In genomic region chr5:15928506-15928905, GRCm38 (mm10) we compare ENCODE assay signal across 25 mouse cellular contexts. TPM values are rescaled to one million over a fixed set of nuclear protein-coding genes. Genes with fewer than 3 reads are reported as not detected.
DNase-seq lines count a peak whose midpoint lies in the region; ATAC-seq and TF ChIP-seq lines count a peak whose summit lies in the region.
"Had no signal": no experiment of that assay in that cellular context is flagged by ENCODE, and none has a peak within 500 bp of the region (broad histone marks: within the 10 kb centered on the region; RNA-seq: fewer than 3 reads in every experiment).

No protein-coding gene starts in this region.

- ATAC-seq in midbrain, embryonic 11.5 days (ENCODE audit: low FRiP score) = no peak
- ATAC-seq in midbrain, postnatal 0 days (ENCODE audit: low FRiP score) = no peak
- no peak for ATAC-seq in erythroblast, adult 5-6 weeks (replicated peaks; ENCODE audit: low FRiP score, poor library complexity, severe bottlenecking)
- ATAC-seq: activated CD4-positive, CD25-positive, alpha-beta regulatory T cell, adult 4 months; CD4-positive, CD25-positive, alpha-beta regulatory T cell, adult 4 months; Patski had no signal

- DNase-seq in midbrain, embryonic 11.5 days (ENCODE audit: low spot score, missing footprints) = peak; percentile 80
- no peak for DNase-seq in midbrain, postnatal 0 days (ENCODE audit: low spot score)
- peak; percentile 12 for DNase-seq in 3T3-L1 (ENCODE audit: low read depth, low spot score)
- DNase-seq in adrenal gland, postnatal 4 days (ENCODE audit: low spot score in 2 of 2) = no peak
- no peak for DNase-seq in spleen, adult 18-20 months
- DNase-seq: adrenal gland, adult 2 months; adrenal gland, adult 8-10 months; adrenal gland, postnatal 10 days; adrenal gland, postnatal 14 days; adrenal gland, postnatal 25 days; adrenal gland, postnatal 36 days; B cell, adult 2 months; cerebellum, adult 11 months; cerebellum, adult 11-12 months; cerebellum, adult 18-20 months; cerebellum, adult 2 months; cerebellum, adult 8-10 months had no signal

- H3K9me3 ChIP-seq in midbrain, embryonic 11.5 days (ENCODE audit: control insufficient read depth, low read length) = no peaks in the 10 kb centered on the region
- H3K9me3 ChIP-seq in midbrain, postnatal 0 days (ENCODE audit: low read length) = no peaks in the 10 kb centered on the region
- H3K9me3 ChIP-seq: G1E had no signal

- TF ChIP-seq POLR2A in myocyte (IDR thresholded peaks at IDR 0.05; ENCODE audit: insufficient read length, low read depth) = no peak

- H3K4me2 ChIP-seq in midbrain, embryonic 11.5 days = no peak overlapping the region
- H3K4me2 ChIP-seq in midbrain, postnatal 0 days (ENCODE audit: low read depth, low read length, poor library complexity, severe bottlenecking) = no peak overlapping the region
- H3K4me2 ChIP-seq in myocyte (ENCODE audit: low read depth) = peak overlapping the region; percentile 26

- H3K36me3 ChIP-seq in midbrain, embryonic 11.5 days (ENCODE audit: control insufficient read depth, insufficient read depth, low read length) = no peaks in the 10 kb centered on the region
- H3K36me3 ChIP-seq in midbrain, postnatal 0 days (ENCODE audit: insufficient read depth, low read length) = no peaks in the 10 kb centered on the region
- no peaks in the 10 kb centered on the region for H3K36me3 ChIP-seq in C2C12 (ENCODE audit: control insufficient read depth, insufficient read depth)
- no peaks in the 10 kb centered on the region for H3K36me3 ChIP-seq in myocyte (ENCODE audit: control insufficient read depth, insufficient read depth)
- H3K36me3 ChIP-seq: G1E had no signal

- 0 out of 2 replicates have a peak, but pooled peaks cover 2% of the 10 kb centered on the region for H3K4me1 ChIP-seq in midbrain, embryonic 11.5 days (ENCODE audit: control insufficient read depth, insufficient read depth, low read length)
- no peaks in the 10 kb centered on the region for H3K4me1 ChIP-seq in midbrain, postnatal 0 days (ENCODE audit: insufficient read depth, low read length)

- H3K9ac ChIP-seq in midbrain, embryonic 11.5 days (ENCODE audit: low read length) = no peak overlapping the region
- no peak overlapping the region for H3K9ac ChIP-seq in midbrain, postnatal 0 days (replicated peaks; ENCODE audit: low read length, poor library complexity, severe bottlenecking)

- H3K4me3 ChIP-seq in midbrain, embryonic 11.5 days (ENCODE audit: low read depth, low read length) = no peak overlapping the region
- H3K4me3 ChIP-seq in midbrain, postnatal 0 days (ENCODE audit: low read depth, low read length) = no peak overlapping the region
- H3K4me3 ChIP-seq in C2C12 (ENCODE audit: insufficient read depth, poor library complexity, severe bottlenecking) = no peak overlapping the region
- no peak overlapping the region for H3K4me3 ChIP-seq in myocyte

- H3K79me3 ChIP-seq in C2C12 (ENCODE audit: low read depth) = no peaks in the 10 kb centered on the region

- no peak overlapping the region for H3ac ChIP-seq in C2C12 (ENCODE audit: control insufficient read depth, insufficient read length, low read depth)
- H3ac ChIP-seq in myocyte (ENCODE audit: control insufficient read depth, insufficient read length) = no peak overlapping the region

- no peak overlapping the region for H3K27ac ChIP-seq in midbrain, embryonic 11.5 days (ENCODE audit: low read depth, low read length)
- H3K27ac ChIP-seq in midbrain, postnatal 0 days (ENCODE audit: low read depth, low read length) = no peak overlapping the region

- H3K79me2 ChIP-seq in C2C12 (ENCODE audit: control insufficient read depth, insufficient read depth) (no peaks in the 10 kb centered on the region), myocyte (ENCODE audit: control insufficient read depth, insufficient read depth) (no peaks in the 10 kb centered on the region)

- TF ChIP-seq CTCF in midbrain, postnatal 0 days (IDR thresholded peaks at IDR 0.05) = no peak
- TF ChIP-seq CTCF in C2C12 (IDR thresholded peaks at IDR 0.05; ENCODE audit: control insufficient read depth, insufficient read depth, insufficient read length) = no peak

- peaks cover 53% of the 10 kb centered on the region for H3K27me3 ChIP-seq in midbrain, embryonic 11.5 days (ENCODE audit: control insufficient read depth, insufficient read depth, low read length)
- H3K27me3 ChIP-seq in midbrain, postnatal 0 days (ENCODE audit: insufficient read depth, low read length) = peaks cover 5% of the 10 kb centered on the region; the same call in 1 of the 2 replicates
- H3K27me3 ChIP-seq in C2C12 (ENCODE audit: control insufficient read depth, insufficient read depth, insufficient read length) (no peaks in the 10 kb centered on the region), myocyte (ENCODE audit: control insufficient read depth, insufficient read depth, insufficient read length) (no peaks in the 10 kb centered on the region)
- H3K27me3 ChIP-seq: CH12.LX had no signal

- 46% methylated on average over 6 of the region's 6 CpGs for WGBS in midbrain, embryonic 11.5 days
- 50% methylated on average over 6 of the region's 6 CpGs for WGBS in midbrain, postnatal 0 days

TF ChIP-seq in C2C12, 6 proteins besides CTCF, POLR2A, EP300 and RAD21:
- TF ChIP-seq FOSL1 (IDR thresholded peaks at IDR 0.05; ENCODE audit: insufficient read depth, low read length, poor library complexity, severe bottlenecking) = peak; percentile 15
- TF ChIP-seq MAX (IDR thresholded peaks at IDR 0.05) = peak; percentile 84
- TF ChIP-seq USF1 (IDR thresholded peaks at IDR 0.05; ENCODE audit: low read depth) = peak; percentile 94
- no peak for TF ChIP-seq CEBPB (IDR thresholded peaks at IDR 0.05; ENCODE audit: low read depth)
- TF ChIP-seq MYOG (IDR thresholded peaks at IDR 0.05; ENCODE audit: control insufficient read depth, extremely low read depth, insufficient read length) = no peak
- TF ChIP-seq MYOD1 (IDR thresholded peaks at IDR 0.05; ENCODE audit: control insufficient read depth, insufficient read length, low read depth) = no peak

TF ChIP-seq in myocyte, 11 proteins besides CTCF, POLR2A, EP300 and RAD21:
- TF ChIP-seq TCF3 (IDR thresholded peaks at IDR 0.05; ENCODE audit: insufficient read length, low read depth) = no peak
- peak; percentile 86 for TF ChIP-seq USF1 (IDR thresholded peaks at IDR 0.05; ENCODE audit: low read depth)

RNA-seq across cellular contexts. Expression of gene Cacna2d1, which starts 6.0 kb away (rescaled TPM):
- polyA plus RNA-seq in midbrain, embryonic 11.5 days (2014; fragmentation: Nextera tagmentation; extraction: Ambion mirVana) = 20.8 TPM in 2 replicates
- 77.8 and 107 TPM in 2 replicates for total RNA-seq in midbrain, postnatal 0 days (2014; rRNA removed)
- 38.8 and 43.3 TPM in 2 replicates for polyA plus RNA-seq in midbrain, postnatal 0 days (2015; fragmentation: Nextera tagmentation; extraction: Ambion mirVana)
- polyA plus RNA-seq in C2C12 (2012; fragmentation: generic; extraction: Trizol) (20.4 TPM), myocyte (2012; fragmentation: generic; extraction: Trizol) (27.2 TPM)
- 10 to 100 TPM; 97.8 to 98.8 TPM for total RNA-seq in adrenal gland, postnatal 4 days (2021)
- not detected in 2 replicates for total RNA-seq in erythroblast, adult 5-6 weeks (2015; ENCODE audit: low replicate concordance)
- total RNA-seq in erythroblast, adult 5-6 weeks (2017; ENCODE audit: low replicate concordance) = not detected in 2 replicates
- polyA plus RNA-seq: CD4-positive, CD25-positive, alpha-beta regulatory T cell, adult 4 months; G1E had no signal

Comparison
In these comparisons a context has a peak if more than half of its experiments do, and no peak if none do; other contexts are left out.
1. DNase-seq: peak in midbrain, embryonic 11.5 days (single experiment) and 3T3-L1 (single experiment); none in midbrain, postnatal 0 days (single experiment), adrenal gland, postnatal 4 days (0 of 2) and spleen, adult 18-20 months (0 of 2).